Mouse (Mus musculus) ES-E14 (cell line): Measurements from ENCODE around the gene Skida1. TPM values are rescaled to one million over a fixed set of nuclear protein-coding genes. Genes with fewer than 3 reads are reported as not detected.

Source experiments
- DNase-seq: peaks from one replicate; pipeline ENCODE4 v3.0.0-alpha.2; 2013; ENCODE audit warnings: low read depth, low spot score
- H3K27ac ChIP-seq: 2 replicates; pipeline ENCODE4 v1.5.1; 2012; ENCODE audit warnings: low read depth, mild to moderate bottlenecking, low read length, moderate library complexity, mixed read lengths; ENCODE audit not compliant: poor library complexity, insufficient read depth, severe bottlenecking
- H3K36me3 ChIP-seq: 2 replicates; pipeline ENCODE4 v1.6.1; 2012; ENCODE audit warnings: mild to moderate bottlenecking, low read length, moderate library complexity, mixed read lengths; ENCODE audit not compliant: control insufficient read depth, poor library complexity, insufficient read depth, severe bottlenecking
- H3K4me1 ChIP-seq, 2 experiments: fragments of 150-350 bp in 1 of 2; sonication (generic) in 1 of 2; 2 replicates each; pipeline ENCODE4 v1.6.1; 2012; ENCODE audit warnings: low read length in 2 of 2, mild to moderate bottlenecking in 1 of 2, mixed read lengths in 1 of 2; ENCODE audit not compliant: control insufficient read depth in 2 of 2, insufficient read depth in 2 of 2, poor library complexity in 1 of 2
- H3K4me3 ChIP-seq, 2 experiments: fragments of 150-350 bp in 1 of 2; sonication (generic) in 1 of 2; 2 replicates each; pipeline ENCODE4 v1.5.1; 2012; ENCODE audit warnings: low read length in 2 of 2, low read depth in 1 of 2, mild to moderate bottlenecking in 1 of 2, mixed read lengths in 1 of 2; ENCODE audit not compliant: insufficient read depth in 1 of 2, poor library complexity in 1 of 2, severe bottlenecking in 1 of 2
- H3K9ac ChIP-seq: 2 replicates; pipeline ENCODE4 v1.6.1; 2012; ENCODE audit warnings: low read depth, mild to moderate bottlenecking, low read length, mixed read lengths; ENCODE audit not compliant: poor library complexity, insufficient read depth, severe bottlenecking
- H3K9me3 ChIP-seq: fragments of 150-350 bp; sonication (generic); 2 replicates; pipeline ENCODE4 v1.6.1; 2012; ENCODE audit warnings: low read depth, mild to moderate bottlenecking, low read length; ENCODE audit not compliant: control insufficient read depth, insufficient read depth
- CHD2 ChIP-seq: IDR thresholded peaks from 2 replicates; pipeline ENCODE4 v1.6.1; 2014; ENCODE audit warnings: mild to moderate bottlenecking, low read depth, low read length, inconsistent platforms
- HCFC1 ChIP-seq: IDR thresholded peaks from 2 replicates; pipeline ENCODE4 v1.6.1; 2012; ENCODE audit warnings: low read length, inconsistent platforms, borderline replicate concordance; ENCODE audit not compliant: insufficient read depth
- MAFK ChIP-seq: IDR thresholded peaks from 2 replicates; pipeline ENCODE4 v1.6.1; 2014; ENCODE audit warnings: mild to moderate bottlenecking, low read depth, low read length, inconsistent platforms; ENCODE audit not compliant: insufficient read depth
- ZC3H11A ChIP-seq: IDR thresholded peaks from 2 replicates; pipeline ENCODE4 v1.6.1; 2012; ENCODE audit warnings: low read depth, mild to moderate bottlenecking, inconsistent platforms, low read length, borderline replicate concordance
- ZNF384 ChIP-seq: IDR thresholded peaks from 2 replicates; pipeline ENCODE4 v1.6.1; 2012; ENCODE audit warnings: low read depth, low read length, inconsistent platforms
- in situ Hi-C, 2 experiments: fragments of 600-800 bp; cut with MboI; formaldehyde crosslinking; loops; one replicate each; pipeline ENCODE4 v1.15.1; 2025; ENCODE audit warnings: low sequenced_read_pairs in 2 of 2, inconsistent platforms in 1 of 2; ENCODE audit not compliant: unreplicated experiment in 2 of 2
- total RNA-seq: library from RNA; depleted of rRNA; stranded (reverse); fragments of 300-350 nt; gene quantifications from 2 replicates; pipeline ENCODE4 v1.2.3, GENCODE M21; 2012

The Skida1 gene
- total RNA-seq, 1 experiment = 2.6 TPM

- no peaks in the 10 kb centered on the region for H3K9me3 ChIP-seq
- no peak for TF ChIP-seq ZNF384
- no peak for TF ChIP-seq HCFC1
- TF ChIP-seq ZC3H11A = no peak
- no peak for TF ChIP-seq MAFK
- TF ChIP-seq CHD2 = no peak
- H3K4me3 ChIP-seq = no peak overlapping the region
- in situ Hi-C loops = no loop called here
- H3K4me1 ChIP-seq = no peaks in the 10 kb centered on the region
- no peak overlapping the region for H3K9ac ChIP-seq
- H3K27ac ChIP-seq = no peak overlapping the region
- peaks cover 11% of the 10 kb centered on the region for H3K36me3 ChIP-seq
- DNase-seq = no peak
These were observed 31.5 kb upstream of the Skida1 start for GRCm38 (mm10) chr2:18080182-18080860.

GRCm38 (mm10) chr2:18071947-18072346, 23.1 kb upstream of the Skida1 start:
- H3K9me3 ChIP-seq = no peaks in the 10 kb centered on the region
- in situ Hi-C loops = no loop called here
- no peaks in the 10 kb centered on the region; a peak in 1 of 4 replicates for H3K4me1 ChIP-seq
- no peak overlapping the region for H3K9ac ChIP-seq
- no peak overlapping the region for H3K4me3 ChIP-seq
- no peak for TF ChIP-seq HCFC1
- no peak for TF ChIP-seq MAFK
- TF ChIP-seq ZNF384 = no peak
- TF ChIP-seq ZC3H11A = no peak
- no peak for TF ChIP-seq CHD2
- H3K36me3 ChIP-seq = peaks cover 6% of the 10 kb centered on the region
- H3K27ac ChIP-seq = no peak overlapping the region
- no peak for DNase-seq

DNA sequence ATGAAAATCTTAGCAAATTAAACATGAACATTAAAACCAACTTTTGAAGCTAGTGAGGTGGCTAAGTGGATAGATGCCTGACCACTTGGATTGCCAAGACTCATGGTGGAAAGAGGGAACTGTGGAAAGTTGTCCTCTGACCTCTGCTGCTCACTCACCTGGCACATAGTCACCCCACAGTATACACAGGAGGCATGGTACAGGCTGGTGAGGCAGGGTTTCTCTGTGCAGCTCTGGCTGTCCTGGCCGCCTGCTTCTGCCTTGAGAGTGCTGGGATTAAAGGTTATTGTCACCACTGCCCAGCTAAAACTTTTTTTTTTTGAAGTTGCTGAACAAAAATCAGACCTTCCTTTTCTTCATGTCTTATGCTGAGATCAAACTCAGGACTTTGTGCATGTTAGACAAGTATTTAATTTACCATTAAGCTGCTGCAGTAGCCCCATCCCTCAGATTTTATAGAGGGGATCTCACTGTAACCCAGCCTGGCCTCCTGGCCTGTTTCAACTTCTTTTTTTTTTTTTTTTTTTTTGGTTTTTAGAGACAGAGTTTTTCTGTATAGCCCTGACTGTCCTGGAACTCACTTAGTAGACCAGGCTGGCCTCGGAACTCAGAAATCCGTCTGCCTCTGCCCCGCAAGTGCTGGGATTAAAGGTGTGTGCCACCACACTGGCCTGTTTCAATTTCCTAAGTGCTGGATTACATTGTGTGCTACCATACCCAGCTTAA, 19.4 kb upstream of the Skida1 start:
- Histone ChIP-seq H3K4me1 (peaks cover 0 to 5% of the 10 kb centered on the region in 2 experiments; a peak in 3 of 4 replicates), H3K36me3 (peaks cover 2% of the 10 kb centered on the region), H3K9ac (no peak overlapping the region; the same call in 1 of the 2 replicates), H3K27ac (no peak overlapping the region), H3K4me3 (no peak overlapping the region), H3K9me3 (no peaks in the 10 kb centered on the region)
- in situ Hi-C loops = no loop called here
- TF ChIP-seq MAFK (no peak), CHD2 (no peak), HCFC1 (no peak), ZC3H11A (no peak)
- no peak for DNase-seq

GRCm38 (mm10) chr2:18066436-18066835, 17.6 kb upstream of the Skida1 start:
- Histone ChIP-seq H3K9ac (peak overlapping the region; percentile 48; the same call in 1 of the 2 replicates), H3K9me3 (no peaks in the 10 kb centered on the region), H3K27ac (no peak overlapping the region; the same call in 1 of the 2 replicates), H3K4me3 (peak overlapping the region in 1 of 2 experiments; percentile 77; a peak in 2 of 4 replicates), H3K4me1 (peaks cover 0 to 9% of the 10 kb centered on the region in 2 experiments; a peak in 3 of 4 replicates), H3K36me3 (peaks cover 2% of the 10 kb centered on the region)
- no peak for DNase-seq
- TF ChIP-seq HCFC1 = no peak
- TF ChIP-seq ZC3H11A = no peak
- no peak for TF ChIP-seq CHD2
- in situ Hi-C loops = no loop called here
